Mouse (Mus musculus) 416B (cell line): ENCODE measurements around the gene Otub1.

Source experiments
- DNase-seq: peaks from one replicate; pipeline ENCODE4 v3.0.0; 2011; ENCODE audit warnings: low read depth

Otub1 gene

DNA sequence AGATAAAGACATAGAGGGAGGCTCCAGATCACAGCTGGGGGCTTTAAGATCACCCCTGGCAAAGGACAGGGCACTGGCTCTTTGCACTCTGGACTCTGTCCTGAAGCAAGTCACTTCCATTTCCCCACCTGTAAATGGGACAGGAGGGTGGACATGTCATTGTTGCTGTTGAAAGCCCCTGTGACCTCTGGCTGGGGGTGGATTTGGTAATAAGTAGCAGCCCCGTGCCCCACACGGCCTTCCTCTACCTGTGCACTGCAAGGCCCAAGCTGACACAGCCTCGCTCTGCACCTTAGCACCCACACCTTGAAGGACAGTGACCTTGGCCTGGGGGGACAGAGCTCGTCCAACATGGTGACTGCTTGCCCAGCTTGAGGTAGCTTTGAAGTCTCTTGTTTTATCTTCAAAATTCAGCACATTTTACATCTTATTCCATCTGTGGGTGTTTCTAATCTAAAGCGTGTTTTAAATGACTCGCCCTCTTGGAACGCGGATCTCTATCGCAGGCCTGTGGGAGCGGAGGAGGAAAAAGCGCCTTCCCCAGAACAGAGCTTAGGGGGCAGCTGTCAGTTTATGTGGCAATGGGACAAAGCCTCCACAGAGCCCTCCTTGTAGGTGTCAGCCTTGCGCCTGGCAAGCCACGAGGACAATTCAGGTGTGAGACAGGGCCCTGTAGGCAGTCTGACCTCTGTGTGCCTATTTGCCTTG is 28.2 kb downstream of the Otub1 start:
- no peak for DNase-seq

DNA sequence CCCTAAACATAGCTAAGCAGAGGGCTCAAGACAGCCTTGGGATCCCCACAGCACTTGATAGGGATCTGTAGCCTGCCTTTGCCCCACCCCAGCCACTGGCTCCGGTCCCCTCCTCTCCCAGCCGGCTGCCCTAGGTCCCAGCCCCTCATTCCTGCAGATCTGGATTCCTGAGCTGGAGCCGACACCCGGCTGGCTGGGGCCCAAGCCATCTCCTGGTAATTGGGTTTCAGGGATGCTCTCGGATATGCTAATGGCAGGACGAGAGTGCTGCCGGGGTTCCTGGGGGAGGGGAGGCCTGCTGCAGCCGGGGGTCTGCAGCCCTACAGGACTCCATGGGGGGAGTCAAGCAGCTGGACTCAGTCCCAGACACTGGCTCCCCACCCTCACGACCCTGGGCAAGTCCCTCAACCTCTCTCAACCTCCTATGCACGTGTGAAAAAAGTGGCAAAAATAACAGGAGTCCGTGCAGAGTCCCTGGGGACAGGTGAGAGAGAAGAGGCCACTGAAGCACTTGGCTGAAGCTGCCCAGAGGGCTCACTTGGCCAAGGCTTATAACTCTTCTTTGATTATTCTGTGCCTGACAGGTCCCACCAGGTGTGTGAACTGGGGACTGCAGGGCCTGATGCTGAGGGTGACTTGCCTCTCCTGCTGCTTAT is 29.9 kb downstream of the Otub1 start:
- DNase-seq = no peak

DNA sequence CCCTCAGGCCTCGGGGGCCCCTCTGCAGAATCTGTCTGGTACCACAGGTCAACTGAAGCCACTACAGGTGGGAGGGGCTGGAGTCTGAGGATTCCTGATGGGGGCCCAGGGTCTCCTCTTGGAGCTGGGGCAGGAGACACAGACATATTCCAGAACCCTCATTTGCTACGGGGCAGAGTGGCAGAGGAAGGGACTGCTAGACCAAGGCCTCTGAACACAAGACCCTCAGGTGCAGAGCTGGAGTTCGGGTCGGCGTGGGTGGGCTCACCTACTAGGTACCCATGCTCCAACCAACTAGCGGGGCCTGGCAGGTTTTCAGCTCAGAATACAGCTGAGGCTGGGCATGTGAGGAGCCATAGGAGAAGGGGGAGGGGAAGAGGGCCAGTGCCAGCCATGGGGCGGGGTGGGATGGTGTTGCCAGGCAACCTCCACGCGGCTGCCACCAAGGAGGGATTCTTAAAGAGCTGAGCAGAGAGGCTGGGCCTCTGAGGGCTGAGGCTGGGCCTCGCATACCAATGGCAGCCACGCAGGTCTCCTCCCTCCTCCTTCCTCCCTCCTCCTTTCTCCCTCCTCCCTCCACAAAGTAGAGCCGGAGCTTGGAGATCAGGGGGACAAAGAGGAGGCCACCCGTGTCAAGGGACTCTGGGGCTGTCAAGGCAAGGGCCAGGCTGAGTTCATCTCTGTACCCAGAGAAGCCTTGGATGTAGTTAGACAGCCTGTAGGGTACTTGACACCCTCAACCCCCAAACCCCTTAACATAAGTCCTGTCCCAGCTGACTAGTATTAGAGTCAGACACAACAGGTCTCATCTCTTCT is 33.9 kb downstream of the Otub1 start:
- no peak for DNase-seq

DNA sequence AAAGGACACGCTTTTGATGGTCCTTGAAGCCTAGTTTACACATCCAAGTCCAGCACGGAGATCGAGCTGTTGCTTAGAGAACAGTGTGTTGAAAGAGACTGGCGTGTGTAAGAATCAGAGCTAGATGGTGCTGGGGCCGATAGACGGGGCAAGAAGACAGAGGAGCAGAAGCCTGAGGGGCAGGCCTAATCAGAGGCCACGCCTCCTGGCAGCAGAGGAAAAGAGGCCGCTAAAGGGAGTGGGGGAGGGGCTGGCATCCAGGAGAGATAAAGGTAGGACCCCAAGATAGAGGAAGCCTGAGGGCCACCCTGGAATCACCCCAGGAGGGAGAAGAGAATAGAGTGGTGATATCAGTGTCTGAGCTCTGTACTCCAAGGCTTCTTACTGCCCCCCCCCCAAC is 34.7 kb downstream of the Otub1 start:
- no peak for DNase-seq

DNA sequence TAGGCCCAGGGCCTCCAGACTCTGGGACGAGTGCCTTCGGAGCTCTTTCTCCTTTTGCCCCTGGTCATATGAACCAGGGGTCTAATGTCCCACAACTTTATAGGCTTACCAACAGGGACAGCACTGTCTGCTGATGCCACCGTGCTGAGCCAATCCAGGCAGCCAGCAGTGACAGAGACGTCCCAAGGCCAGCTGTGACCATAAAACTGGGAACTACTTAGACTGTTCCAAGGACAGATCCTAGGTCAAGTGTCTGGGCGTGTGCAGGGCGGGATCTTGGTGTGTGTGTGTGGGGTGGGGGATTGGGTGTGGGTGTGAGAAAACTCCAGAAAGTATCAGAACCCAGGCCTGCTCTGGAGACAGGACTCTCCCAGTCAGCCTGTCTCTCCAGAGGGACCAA is 35.2 kb downstream of the Otub1 start:
- DNase-seq = no peak

DNA sequence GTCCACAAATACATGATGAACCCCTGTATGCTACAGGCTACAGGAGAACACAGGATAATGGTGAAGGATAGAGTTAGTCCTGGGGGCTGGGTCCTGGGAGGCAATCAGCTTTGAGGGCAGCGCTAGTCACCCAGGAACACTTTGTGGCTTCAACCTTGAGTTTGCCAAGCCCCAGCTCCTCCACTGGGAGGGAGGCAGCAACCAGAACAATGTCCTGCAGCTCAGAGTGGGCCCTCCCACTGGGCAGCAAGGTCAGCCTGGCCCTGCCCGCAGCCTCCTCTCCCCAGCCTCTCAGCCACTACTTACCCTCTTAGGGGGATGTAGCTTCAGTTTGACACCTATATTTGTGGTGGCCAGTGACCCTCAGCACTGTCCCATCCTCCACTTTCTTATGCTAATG is 37.7 kb downstream of the Otub1 start:
- DNase-seq = no peak

DNA sequence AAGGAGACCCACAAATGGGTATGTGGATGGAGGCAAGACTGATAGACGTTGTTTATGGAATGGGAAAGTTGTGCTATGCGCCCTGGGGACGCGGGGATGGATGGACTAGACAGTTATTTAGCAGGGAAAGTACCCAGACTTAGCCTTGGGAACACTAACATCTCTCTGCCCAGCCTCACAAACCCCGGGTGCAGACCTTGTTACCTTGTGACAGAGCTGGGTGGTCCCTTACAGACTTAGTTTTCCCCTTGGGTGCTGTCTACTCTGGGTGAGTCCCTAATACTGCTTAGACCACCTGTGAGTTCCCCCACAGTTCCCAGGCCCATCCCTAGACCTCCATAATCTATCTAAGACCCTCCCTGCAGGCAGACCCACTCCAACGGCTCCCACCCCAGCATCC is 39.3 kb downstream of the Otub1 start:
- no peak for DNase-seq

DNA sequence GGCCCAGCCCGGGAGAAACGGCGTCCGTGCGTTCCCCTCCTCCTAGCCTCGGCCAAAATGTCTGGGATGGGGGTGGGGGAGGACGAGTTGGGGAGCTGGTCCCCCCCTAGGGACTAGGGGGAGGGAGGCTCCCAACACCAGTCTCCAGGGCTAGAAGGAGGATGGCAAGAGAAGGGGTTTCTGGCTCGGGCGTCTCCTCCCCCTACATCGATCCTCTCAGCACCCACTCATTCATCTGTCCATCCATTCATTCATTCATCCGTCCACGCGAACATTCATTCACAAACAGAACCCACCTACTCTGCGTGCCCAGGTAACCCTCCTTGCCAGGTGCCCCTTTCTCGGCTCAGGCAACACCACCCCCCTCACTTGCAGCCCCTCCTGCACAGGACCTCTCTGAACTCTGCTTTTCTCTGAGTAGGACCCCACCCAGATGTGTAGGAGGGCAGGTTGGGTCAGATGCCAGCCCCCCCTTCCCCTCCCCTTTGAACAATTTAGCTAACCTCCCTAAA is 39.9 kb downstream of the Otub1 start:
- DNase-seq = no peak

DNA sequence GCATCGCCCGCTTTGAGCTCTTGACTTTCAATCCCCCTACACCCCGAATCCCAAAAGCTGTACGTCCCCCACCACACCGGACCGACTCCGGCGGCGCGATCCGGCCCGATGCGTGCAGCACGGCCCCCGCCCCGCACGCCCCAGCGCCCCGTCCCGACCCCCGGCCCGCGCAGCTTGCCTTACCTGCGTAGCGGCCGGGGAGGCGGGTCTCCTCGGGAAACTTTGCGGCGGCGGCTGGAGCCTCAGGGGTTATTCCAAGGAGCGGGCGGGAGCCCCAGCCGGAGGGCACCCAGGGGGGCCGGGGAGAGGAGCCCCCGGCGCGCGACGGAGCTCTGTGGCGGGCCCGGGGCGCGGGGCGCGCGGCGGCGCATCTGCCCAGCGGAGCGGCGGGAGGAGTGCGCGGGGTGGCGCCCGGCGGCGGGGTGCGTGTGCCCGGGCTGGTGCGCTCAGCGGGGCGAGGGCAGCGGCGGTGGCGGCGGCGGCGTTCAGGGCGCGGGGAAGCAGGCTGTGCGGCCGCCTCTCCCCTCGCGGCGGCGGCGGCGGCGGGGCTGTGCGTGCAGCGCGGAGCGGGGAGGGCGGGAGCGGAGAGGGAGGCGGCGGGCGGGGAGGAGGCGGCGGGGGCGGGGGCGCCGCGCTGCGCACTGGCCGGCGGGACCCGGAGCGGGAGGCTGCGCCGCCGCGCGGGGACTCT is 40.5 kb downstream of the Otub1 start:
- DNase-seq = no peak

DNA sequence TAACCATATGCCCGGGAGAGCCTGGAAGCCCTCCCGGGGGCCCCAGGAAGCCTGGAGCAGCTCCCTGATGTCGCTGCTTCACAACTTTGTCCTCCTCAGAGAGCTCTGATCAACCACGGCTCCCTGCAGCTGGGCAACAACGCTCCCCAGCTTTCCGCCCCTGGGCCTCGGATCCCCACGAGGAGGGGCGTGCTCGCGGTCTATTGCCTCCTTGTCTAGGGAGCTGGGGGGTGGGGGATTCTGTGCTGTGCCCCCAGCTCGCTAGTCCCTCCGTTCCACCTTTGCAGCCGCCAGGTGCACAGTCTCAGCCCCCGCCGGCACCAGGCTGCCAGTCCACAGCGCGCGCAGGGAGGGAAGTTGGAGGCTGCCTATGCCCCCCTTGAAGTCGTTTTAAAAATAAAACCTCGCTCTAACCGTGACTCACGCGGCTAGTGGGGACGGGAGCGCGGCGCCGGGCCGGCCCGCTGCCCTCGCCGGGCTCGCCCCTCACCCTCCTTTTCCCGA is 41.2 kb downstream of the Otub1 start:
- DNase-seq = no peak

DNA sequence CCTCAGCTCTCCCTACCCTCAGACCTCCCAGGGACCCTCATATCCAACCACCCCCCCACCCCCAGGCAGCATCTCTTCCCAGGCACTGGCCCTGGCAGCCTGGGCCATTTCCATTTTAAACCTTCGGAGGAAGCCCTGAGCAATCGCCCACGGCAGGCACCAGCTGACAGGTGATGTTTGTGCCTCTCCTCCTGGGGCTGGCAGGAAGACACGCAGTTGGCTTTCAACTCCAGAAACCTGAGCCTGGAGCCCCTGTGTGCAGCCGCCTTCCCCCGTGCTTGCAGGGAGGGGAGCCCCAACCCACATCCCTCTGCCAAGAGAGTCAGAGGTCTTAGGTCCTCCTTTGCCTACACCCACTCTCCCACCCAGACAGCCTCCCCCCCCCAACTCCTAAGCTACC is 41.9 kb downstream of the Otub1 start:
- no peak for DNase-seq

DNA sequence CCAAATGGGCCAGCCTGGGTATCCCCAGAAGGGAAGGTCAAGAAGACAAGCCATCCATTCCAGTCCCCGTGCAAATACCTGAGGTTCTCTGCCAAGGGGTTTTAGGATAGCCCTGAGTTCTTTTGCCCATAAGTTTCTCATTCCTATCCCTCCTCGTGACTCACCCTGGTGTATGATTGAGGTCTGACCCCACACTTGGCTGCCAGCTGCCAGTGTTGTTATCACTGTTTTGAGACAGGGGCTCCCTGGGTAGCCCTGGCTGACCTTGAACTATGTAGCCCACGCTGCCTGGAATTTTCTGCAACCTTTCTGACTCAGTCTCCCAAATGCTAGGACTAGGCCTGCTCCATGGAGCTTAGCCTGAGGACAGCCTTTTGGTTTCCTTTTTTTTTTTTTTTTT is 45.1 kb downstream of the Otub1 start:
- DNase-seq = no peak

DNA sequence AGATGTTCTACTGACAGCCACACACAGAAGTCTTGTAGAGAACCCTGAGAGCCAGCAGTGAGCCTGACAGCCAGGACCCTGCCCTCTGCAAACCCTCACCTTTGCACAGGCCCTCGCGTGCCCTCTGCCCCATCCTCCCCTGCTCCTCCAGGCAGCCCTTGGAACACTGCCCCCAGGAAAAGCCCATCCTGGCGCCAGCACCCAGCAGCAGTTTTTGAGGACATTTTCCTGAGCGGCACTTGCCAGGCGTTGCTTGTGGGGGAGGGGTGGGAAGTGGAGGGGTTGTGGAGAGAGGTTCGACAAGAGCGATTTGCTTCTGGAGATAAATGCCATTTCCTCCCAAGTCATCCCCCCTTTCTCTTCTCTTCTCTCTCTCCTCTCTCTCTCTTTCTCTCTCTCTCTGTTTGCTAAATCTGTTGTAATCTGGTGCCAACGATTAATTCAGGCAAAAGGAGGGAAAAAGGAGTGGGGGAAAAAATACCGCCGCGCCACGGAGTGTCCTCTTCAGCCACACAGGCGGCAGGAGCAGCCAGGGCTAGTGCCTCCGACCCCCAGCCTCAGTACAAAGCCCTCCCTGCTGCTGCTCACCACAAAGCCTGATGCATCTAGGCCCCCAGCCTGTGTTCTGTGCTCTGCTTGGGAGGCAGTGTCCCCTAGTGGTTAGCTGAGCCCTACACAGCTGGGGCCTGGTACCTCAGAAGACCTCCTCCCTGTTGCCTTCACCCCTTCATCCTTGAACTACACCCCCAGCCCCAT is 45.8 kb downstream of the Otub1 start:
- no peak for DNase-seq

DNA sequence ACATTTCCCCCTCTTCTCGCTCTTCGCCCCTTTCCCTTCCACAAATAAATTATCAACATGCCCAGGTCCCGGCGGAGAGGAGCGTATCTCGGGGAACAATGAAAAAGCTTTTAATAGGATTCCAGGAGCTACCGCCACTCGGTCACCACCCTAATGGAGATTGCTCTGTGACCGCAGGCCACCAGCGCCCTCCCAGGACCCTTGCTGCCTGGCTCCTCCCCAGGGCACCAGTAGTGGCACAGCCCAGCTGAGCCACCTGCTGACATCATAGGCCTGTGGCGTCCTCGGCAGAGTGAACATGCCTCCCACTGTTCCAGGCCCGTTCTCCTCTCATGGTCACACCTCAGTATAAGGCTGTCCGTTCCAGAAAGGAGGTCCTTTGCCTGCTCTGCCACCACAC is 48.4 kb downstream of the Otub1 start:
- DNase-seq = no peak

DNA sequence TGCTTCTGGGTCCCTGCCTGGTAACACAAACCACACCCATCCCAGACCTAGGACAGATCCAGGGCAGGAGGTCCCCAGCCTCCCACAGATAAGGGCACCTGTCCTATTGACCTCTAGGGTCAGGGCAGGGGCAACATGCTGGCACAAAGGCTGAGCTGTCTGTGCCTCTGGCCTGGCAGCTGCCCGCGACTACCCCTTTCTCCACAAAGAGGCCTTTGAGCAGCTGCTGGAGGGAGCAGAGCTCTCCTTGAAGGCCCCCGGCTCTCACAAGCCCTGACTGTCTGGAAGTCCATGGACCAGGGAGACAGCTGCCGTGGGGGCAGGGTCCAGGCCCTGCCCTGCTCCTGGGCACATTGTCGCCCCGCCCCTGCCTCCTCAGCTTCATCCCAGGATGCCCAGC is 50.9 kb downstream of the Otub1 start:
- DNase-seq = no peak

DNA sequence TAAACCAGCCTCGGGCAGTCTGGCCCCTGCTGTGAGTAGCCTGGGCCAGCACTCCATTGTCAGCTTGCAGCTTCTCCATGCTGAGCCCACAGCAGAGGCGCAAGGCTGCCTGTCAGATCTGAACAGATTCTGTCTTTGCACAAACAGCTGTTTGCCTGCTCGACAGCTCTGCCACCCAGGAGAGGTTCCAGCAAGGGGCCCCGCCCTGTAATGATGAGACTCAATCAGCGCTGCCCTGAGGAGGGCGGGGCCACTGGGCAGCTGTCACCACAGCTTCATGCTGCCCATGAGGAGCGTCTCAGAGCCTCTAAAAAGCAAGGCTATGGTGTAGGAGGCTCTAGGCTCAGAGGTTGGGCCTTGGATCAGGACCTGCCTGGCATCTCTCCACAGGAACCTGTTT is 52.9 kb downstream of the Otub1 start:
- DNase-seq = no peak

DNA sequence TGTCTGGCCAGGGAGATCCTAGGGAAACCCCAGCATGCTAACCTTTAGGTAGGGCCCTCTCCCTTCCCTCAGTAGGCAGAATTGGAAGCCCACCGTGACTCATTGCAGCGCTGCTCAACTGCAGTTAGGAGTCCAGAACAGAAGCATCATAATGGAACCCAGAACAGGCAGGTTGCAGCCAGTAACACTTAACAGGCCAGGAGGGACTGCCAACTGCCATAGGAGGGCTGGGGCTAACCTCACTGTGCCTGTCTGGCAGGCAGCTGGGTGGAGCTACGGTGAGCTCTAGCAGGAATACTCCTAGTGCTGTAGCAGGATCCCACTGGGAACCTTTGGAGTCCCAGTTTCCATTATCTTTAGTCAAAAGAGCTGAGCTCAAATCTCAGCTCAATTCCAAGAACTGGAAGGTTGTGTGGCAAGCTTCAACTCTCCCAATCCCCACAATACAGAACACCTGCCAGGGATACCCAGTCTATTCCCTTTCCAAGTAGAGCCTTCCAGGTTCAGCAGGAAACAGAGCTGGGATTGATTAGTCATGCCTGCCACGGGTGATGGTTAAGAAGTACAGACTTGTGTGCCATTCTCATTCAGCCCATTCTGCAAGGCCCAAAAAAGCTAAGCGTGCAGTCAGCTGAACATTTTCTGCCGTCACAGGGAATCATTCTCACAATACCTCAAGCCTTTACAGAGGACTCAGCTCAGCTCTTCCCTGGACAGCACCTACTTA is 54.0 kb downstream of the Otub1 start:
- DNase-seq = no peak

DNA sequence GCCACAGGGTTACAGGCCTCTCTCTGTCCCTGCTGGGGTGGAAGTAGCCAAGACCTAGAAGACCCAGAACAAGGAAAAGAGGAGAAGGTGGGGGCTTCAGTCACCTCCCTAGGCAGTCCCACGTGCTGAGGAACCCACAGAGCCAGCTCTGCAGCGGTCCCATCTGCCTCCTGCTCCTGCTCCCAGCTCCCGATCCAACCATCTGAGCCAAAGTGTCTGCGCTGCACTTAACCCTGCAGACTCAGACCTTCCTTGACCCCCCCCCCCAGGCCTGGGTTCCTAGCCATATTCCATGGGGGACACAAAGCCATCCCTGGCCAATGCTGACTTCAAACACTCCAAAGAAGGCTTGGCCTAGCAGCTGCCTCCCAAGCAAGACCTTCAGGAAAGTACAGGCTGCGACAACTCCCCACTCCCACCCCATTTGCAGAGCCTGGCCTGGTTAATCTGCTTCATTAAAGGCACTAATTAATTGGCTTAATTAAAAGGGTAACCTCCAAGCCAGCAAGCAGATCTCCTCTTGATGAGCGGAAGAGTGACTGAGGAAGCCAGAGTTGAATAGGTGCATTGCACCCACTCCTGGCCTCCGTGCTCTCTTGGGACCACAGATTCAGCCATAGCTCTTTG is 54.7 kb downstream of the Otub1 start:
- DNase-seq = no peak

DNA sequence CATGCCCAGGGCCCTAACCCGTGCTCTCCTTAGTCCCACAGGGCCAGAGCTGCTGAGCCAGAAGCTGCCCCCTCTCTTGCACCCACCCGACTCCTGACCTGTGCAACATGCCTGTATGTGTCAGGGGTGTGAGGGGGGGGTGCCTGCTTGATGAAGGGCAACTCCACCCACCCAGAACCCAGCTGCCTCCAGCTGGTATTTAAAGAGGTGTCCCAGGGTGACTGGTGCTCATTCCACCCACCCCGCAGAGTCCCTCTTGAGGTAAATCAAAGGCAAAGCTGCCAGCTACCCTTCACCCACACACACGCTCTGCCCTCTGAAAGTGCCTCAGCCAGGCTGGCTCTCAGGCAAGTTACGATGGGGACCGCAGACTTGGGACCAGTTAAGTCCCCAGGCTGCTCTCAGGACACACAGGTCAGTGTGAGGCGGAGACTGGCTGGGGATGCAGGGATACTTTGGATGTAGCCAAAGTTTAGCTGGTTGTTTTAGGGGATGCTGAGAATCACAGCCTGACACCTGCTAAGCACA is 56.9 kb downstream of the Otub1 start:
- no peak for DNase-seq

DNA sequence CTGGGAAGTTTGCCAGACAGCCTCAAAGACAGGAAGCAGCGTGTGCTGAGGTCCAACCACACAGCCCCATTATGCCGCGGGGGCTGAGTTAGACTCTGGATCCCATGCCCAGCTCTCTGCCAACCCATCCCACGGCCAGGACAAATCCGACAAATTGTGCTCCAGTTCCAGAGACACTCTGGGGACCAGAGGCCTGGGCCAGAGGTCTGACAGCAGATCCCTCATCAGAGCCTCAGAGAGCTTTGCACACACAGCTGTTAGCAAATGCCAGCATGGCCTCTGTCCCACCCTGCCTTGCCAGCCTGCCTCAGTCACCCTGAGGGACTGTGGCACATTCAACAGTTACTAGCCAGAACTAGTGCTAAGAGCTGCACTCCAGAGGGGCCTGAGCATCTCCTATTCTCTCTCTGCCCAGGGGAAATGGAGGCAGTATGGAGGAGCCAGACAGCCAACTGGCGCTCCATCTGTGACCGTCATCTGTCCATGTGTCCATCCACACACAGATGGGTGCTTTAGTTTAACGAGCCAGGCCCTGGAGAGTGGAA is 57.5 kb downstream of the Otub1 start:
- DNase-seq = no peak
